Mouse (Mus musculus): ENCODE data around the gene Prkar2b. TPM values are rescaled to one million over a fixed set of nuclear protein-coding genes. Genes with fewer than 3 reads are reported as not detected.

The Prkar2b gene
- polyA plus RNA-seq, 1 experiment = 10.7 TPM

- Histone ChIP-seq H3K27me3 (ENCODE audit: control insufficient read depth) (no peaks in the 10 kb centered on the region), H3K4me1 (ENCODE audit: control insufficient read depth) (peaks cover 32% of the 10 kb centered on the region), H3K36me3 (ENCODE audit: control insufficient read depth) (peaks cover 99% of the 10 kb centered on the region), H3K4me3 (replicated peaks) (no peak overlapping the region), H3K9me3 (ENCODE audit: control insufficient read depth, low read length) (no peaks in the 10 kb centered on the region)
- TF ChIP-seq TAL1 (IDR thresholded peaks at IDR 0.05; ENCODE audit: low read length) (no peak), GATA1 (IDR thresholded peaks at IDR 0.05; ENCODE audit: low read length) (no peak)
These were observed 74.6 kb downstream of the Prkar2b start for GRCm38 (mm10) chr12:31986463-31986862.

- Histone ChIP-seq H3K4me3 (replicated peaks) (no peak overlapping the region), H3K36me3 (ENCODE audit: control insufficient read depth) (peaks cover 100% of the 10 kb centered on the region)
These were observed 75.4 kb downstream of the Prkar2b start for GRCm38 (mm10) chr12:31985738-31986137.

DNA sequence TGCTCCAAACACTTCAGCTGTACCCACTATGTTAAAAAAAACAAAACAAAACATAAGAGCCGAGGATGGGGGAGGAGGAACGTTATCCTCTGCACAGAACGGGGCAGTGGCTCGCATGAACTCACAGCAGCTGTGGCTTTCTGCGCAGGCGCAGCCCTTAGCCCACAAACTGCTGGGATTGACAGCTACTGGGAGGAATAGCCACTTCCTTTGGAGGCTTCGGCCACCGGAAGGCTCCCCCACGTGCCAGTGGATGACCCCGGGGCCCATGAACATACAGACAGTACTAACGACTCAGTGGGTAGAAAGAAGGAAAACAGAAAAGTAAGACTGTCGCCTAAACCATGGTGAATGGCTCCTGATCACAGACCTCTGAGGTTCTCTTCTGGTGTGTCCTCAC is 76.4 kb downstream of the Prkar2b start:
- Histone ChIP-seq H3K36me3 (ENCODE audit: control insufficient read depth) (peaks cover 100% of the 10 kb centered on the region), H3K27me3 (ENCODE audit: control insufficient read depth) (no peaks in the 10 kb centered on the region), H3K9me3 (ENCODE audit: control insufficient read depth, low read length) (no peaks in the 10 kb centered on the region), H3K4me3 (replicated peaks) (no peak overlapping the region), H3K4me1 (ENCODE audit: control insufficient read depth) (peaks cover 18% of the 10 kb centered on the region)
- TF ChIP-seq TAL1 (IDR thresholded peaks at IDR 0.05; ENCODE audit: low read length) (no peak), GATA1 (IDR thresholded peaks at IDR 0.05; ENCODE audit: low read length) (no peak)

More at GRCm38 (mm10) chr12:31985738-31986137, 75.4 kb downstream of the Prkar2b start:
- H3K9me3 ChIP-seq (ENCODE audit: control insufficient read depth, low read length) = no peaks in the 10 kb centered on the region
- no peaks in the 10 kb centered on the region for H3K27me3 ChIP-seq (ENCODE audit: control insufficient read depth)
- peaks cover 29% of the 10 kb centered on the region for H3K4me1 ChIP-seq (ENCODE audit: control insufficient read depth)
- TF ChIP-seq TAL1 (IDR thresholded peaks at IDR 0.05; ENCODE audit: low read length) = no peak

- no peak for TF ChIP-seq TAL1 (IDR thresholded peaks at IDR 0.05; ENCODE audit: low read length)
- TF ChIP-seq GATA1 (IDR thresholded peaks at IDR 0.05; ENCODE audit: low read length) = no peak
- peaks cover 15% of the 10 kb centered on the region for H3K4me1 ChIP-seq (ENCODE audit: control insufficient read depth)
- H3K4me3 ChIP-seq (replicated peaks) = no peak overlapping the region
- H3K9me3 ChIP-seq (ENCODE audit: control insufficient read depth, low read length) = no peaks in the 10 kb centered on the region
- H3K36me3 ChIP-seq (ENCODE audit: control insufficient read depth) = peaks cover 100% of the 10 kb centered on the region
- no peaks in the 10 kb centered on the region for H3K27me3 ChIP-seq (ENCODE audit: control insufficient read depth)
These were observed 76.9 kb downstream of the Prkar2b start for GRCm38 (mm10) chr12:31984206-31984605.

- Histone ChIP-seq H3K9me3 (ENCODE audit: control insufficient read depth, low read length) (no peaks in the 10 kb centered on the region), H3K4me3 (replicated peaks) (no peak overlapping the region), H3K27me3 (ENCODE audit: control insufficient read depth) (no peaks in the 10 kb centered on the region), H3K36me3 (ENCODE audit: control insufficient read depth) (peaks cover 100% of the 10 kb centered on the region), H3K4me1 (ENCODE audit: control insufficient read depth) (peaks cover 11% of the 10 kb centered on the region)
- no peak for TF ChIP-seq GATA1 (IDR thresholded peaks at IDR 0.05; ENCODE audit: low read length)
- no peak for TF ChIP-seq TAL1 (IDR thresholded peaks at IDR 0.05; ENCODE audit: low read length)
These were observed 77.3 kb downstream of the Prkar2b start for GRCm38 (mm10) chr12:31983769-31984168.

DNA sequence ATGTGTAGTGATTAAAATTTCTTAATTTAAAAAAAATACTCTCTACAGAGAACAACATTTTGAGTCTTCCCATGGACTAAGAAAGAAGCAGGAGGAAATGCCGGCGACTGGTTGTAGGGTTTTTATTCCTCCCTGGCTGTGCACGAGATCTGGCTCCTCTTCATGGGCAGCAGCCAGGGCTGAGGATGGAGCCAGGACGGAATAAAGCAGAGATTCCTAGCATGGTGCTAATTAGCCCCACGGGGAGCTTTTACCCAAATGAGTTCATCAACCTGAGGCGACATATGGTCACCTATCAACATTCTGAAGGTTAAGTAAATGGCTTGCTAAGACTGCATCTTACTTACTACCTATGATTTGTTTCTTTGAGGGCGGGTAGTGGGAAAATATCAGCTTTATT is 77.9 kb downstream of the Prkar2b start:
- TF ChIP-seq TAL1 (IDR thresholded peaks at IDR 0.05; ENCODE audit: low read length) (no peak), GATA1 (IDR thresholded peaks at IDR 0.05; ENCODE audit: low read length) (no peak)
- peaks cover 10% of the 10 kb centered on the region for H3K4me1 ChIP-seq (ENCODE audit: control insufficient read depth)
- H3K9me3 ChIP-seq (ENCODE audit: control insufficient read depth, low read length) = no peaks in the 10 kb centered on the region
- no peaks in the 10 kb centered on the region for H3K27me3 ChIP-seq (ENCODE audit: control insufficient read depth)
- H3K36me3 ChIP-seq (ENCODE audit: control insufficient read depth) = peaks cover 100% of the 10 kb centered on the region
- no peak overlapping the region for H3K4me3 ChIP-seq (replicated peaks)

DNA sequence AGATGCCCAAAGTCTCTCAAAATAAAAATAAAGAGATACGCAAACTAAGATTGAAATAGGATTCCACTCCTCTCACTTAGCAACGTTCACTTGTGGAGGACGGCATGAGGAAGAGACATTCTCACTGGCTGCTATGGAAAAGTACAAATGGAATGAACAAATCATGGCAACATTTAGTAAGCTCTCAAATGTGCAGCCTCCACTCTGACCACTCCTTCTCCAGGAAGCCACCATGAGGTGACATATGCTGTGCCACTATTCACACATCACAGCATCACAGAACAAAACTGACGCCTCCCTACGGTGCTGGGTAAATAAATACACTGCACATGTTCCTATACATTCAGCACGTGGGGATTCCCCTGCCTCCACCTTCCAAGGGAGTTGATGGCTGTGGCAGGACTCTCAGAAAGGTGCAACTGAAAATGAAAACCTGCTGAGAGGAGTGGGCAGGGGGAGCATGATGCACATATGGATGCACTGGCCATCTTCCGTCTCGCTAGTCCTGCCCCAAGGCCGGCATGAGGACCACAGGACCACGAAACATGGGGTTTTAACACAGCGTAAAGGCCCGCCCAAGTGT is 83.4 kb downstream of the Prkar2b start:
- no peaks in the 10 kb centered on the region for H3K27me3 ChIP-seq (ENCODE audit: control insufficient read depth)
- TF ChIP-seq GATA1 (IDR thresholded peaks at IDR 0.05; ENCODE audit: low read length) = no peak
- TF ChIP-seq TAL1 (IDR thresholded peaks at IDR 0.05; ENCODE audit: low read length) = no peak
- H3K9me3 ChIP-seq (ENCODE audit: control insufficient read depth, low read length) = no peaks in the 10 kb centered on the region
- H3K4me1 ChIP-seq (ENCODE audit: control insufficient read depth) = peaks cover 22% of the 10 kb centered on the region
- H3K36me3 ChIP-seq (ENCODE audit: control insufficient read depth) = peaks cover 98% of the 10 kb centered on the region
- no peak overlapping the region for H3K4me3 ChIP-seq (replicated peaks)

DNA sequence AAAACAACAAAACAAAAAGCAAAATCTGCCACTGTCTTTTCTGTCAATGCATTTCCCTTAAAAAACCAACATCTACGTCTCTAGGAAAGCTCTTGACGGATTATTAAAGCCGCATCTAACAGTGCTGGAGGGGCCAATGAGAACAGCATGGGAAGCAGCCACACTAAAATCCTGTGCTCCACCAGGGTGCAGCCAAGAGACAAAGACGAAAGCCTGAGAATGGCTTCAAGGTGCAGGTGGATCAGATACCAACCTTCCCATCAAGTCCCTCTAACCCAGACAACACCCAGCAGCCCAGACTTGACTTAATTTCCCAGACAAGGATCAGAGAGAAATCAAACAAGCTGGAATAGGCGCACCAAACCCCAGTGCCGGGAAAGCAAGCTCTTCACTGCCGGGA is 84.6 kb downstream of the Prkar2b start:
- Histone ChIP-seq H3K4me1 (ENCODE audit: control insufficient read depth) (peaks cover 22% of the 10 kb centered on the region), H3K4me3 (replicated peaks) (no peak overlapping the region), H3K27me3 (ENCODE audit: control insufficient read depth) (no peaks in the 10 kb centered on the region), H3K9me3 (ENCODE audit: control insufficient read depth, low read length) (no peaks in the 10 kb centered on the region), H3K36me3 (ENCODE audit: control insufficient read depth) (peaks cover 98% of the 10 kb centered on the region)
- TF ChIP-seq GATA1 (IDR thresholded peaks at IDR 0.05; ENCODE audit: low read length) = no peak
- TF ChIP-seq TAL1 (IDR thresholded peaks at IDR 0.05; ENCODE audit: low read length) = no peak

DNA sequence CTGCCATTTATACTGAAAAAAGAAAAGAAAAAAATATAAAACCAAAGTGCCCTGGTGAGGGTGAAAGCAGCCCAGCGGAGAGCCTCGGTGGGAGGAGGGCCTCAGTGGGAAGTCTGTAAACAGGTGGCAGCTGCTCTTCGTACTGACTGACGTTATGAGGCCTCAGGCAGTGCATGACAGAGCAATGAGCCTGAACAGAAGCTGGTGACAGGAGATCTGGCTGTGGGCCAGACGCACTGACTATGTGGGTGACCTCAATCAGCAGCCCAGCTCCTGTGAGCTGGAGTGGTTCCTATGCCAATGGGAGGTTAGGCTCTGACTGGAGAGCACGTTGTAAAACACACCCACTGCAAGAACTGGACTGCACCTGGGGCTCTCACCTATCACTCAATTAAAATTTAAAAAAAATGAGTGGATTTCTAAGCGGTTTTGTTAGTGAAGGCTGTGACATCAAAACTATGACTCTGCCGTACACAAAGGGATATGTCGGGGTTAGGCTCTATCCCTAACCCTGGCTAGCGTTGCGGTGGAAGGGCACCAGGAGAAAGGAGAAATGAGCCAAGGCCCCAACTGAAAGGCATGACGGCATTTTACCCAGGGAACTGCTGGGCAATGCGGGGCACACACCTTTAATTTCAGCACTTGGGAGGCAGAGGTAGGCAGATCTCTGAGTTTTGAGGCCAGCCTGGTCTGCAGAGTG is 87.5 kb downstream of the Prkar2b start:
- H3K36me3 ChIP-seq (ENCODE audit: control insufficient read depth) = peaks cover 98% of the 10 kb centered on the region
- peaks cover 25% of the 10 kb centered on the region for H3K4me1 ChIP-seq (ENCODE audit: control insufficient read depth)
- H3K4me3 ChIP-seq (replicated peaks) = no peak overlapping the region
- TF ChIP-seq TAL1 (IDR thresholded peaks at IDR 0.05; ENCODE audit: low read length) (no peak; the same call in 2 of the 3 replicates), GATA1 (IDR thresholded peaks at IDR 0.05; ENCODE audit: low read length) (no peak)
- no peaks in the 10 kb centered on the region for H3K27me3 ChIP-seq (ENCODE audit: control insufficient read depth)
- H3K9me3 ChIP-seq (ENCODE audit: control insufficient read depth, low read length) = no peaks in the 10 kb centered on the region

Measured in erythroblast, embryonic 14.5 days (primary cell).